Mouse (Mus musculus): ENCODE measurements around the gene Rapgef1. TPM values are rescaled to one million over a fixed set of nuclear protein-coding genes. Genes with fewer than 3 reads are reported as not detected.

Rapgef1 gene
- 15.9 and 17.1 TPM in 2 replicates for polyA plus RNA-seq (2015; fragmentation: Nextera tagmentation; extraction: Ambion mirVana)

GRCm38 (mm10) chr2:29619484-29620300, at the start of gene Rapgef1:
Rapgef1 (plus strand) TSS chr2:29619720.
- H3K36me3 ChIP-seq = no peaks in the 10 kb centered on the region; the same call in 1 of the 2 replicates
- H3K4me1 ChIP-seq = peaks cover 44% of the 10 kb centered on the region
- peak within 1 kb of the TSS; percentile 87 for H3K9ac ChIP-seq
- H3K9me3 ChIP-seq = no peaks in the 10 kb centered on the region
- H3K27ac ChIP-seq = peak within 1 kb of the TSS; percentile 90
- H3K27me3 ChIP-seq = no peaks in the 10 kb centered on the region
- peak; percentile 69 for ATAC-seq (ENCODE audit: insufficient number of reproducible peaks, low FRiP score, low TSS enrichment, low read depth)
- peak within 1 kb of the TSS; percentile 54 for H3K4me2 ChIP-seq
- WGBS = under 1% methylated on average over 93 of the region's 101 CpGs
- peak within 1 kb of the TSS; percentile 67 for H3K4me3 ChIP-seq

GRCm38 (mm10) chr2:29571921-29572700, 47.4 kb upstream of the Rapgef1 start:
- H3K36me3 ChIP-seq = no peaks in the 10 kb centered on the region
- H3K9me3 ChIP-seq = no peaks in the 10 kb centered on the region
- H3K4me2 ChIP-seq = no peak overlapping the region
- no peak overlapping the region for H3K9ac ChIP-seq
- 64% methylated on average over 9 of the region's 9 CpGs for WGBS
- ATAC-seq (ENCODE audit: insufficient number of reproducible peaks, low FRiP score, low TSS enrichment, low read depth) = no peak
- no peak overlapping the region for H3K4me3 ChIP-seq
- peaks cover 12% of the 10 kb centered on the region; the same call in 1 of the 2 replicates for H3K27me3 ChIP-seq
- H3K4me1 ChIP-seq = no peaks in the 10 kb centered on the region
- no peak overlapping the region for H3K27ac ChIP-seq

DNA sequence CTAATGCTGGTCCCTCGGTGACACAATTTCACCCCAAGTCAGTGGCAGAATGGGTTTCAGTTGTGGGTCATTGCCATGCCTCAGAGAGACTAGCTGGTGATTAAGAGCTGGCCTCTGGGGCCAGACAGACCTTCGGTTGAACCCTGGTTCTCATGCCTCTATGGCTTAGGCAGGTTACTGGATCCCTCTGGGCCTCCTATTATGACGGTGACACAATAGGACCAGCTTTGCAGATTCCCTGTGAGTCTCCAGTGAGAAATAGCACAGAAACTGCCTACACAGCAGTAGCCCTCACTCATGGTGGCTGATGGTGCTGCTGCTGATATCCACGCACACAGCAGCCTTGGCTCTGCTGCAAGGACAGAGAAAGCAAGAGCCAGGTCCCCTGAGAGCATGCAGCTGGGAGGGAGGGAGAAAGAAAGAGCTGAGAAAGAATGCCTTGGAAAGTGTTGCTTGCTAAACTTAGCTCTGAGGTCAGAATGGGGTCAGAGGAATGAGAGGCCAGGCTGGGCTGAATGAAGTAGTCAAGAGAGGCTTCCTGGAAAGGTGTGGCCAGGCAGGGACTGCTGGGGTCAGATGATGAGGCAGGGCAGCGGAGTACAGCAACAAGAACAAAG, 46.6 kb upstream of the Rapgef1 start:
- Histone ChIP-seq H3K9ac (no peak overlapping the region), H3K9me3 (no peaks in the 10 kb centered on the region), H3K27me3 (peaks cover 12% of the 10 kb centered on the region; the same call in 1 of the 2 replicates), H3K36me3 (no peaks in the 10 kb centered on the region), H3K27ac (no peak overlapping the region), H3K4me3 (no peak overlapping the region), H3K4me2 (no peak overlapping the region), H3K4me1 (no peaks in the 10 kb centered on the region)
- no peak for ATAC-seq (ENCODE audit: insufficient number of reproducible peaks, low FRiP score, low TSS enrichment, low read depth)
- WGBS = 59% methylated on average over 5 of the region's 5 CpGs

DNA sequence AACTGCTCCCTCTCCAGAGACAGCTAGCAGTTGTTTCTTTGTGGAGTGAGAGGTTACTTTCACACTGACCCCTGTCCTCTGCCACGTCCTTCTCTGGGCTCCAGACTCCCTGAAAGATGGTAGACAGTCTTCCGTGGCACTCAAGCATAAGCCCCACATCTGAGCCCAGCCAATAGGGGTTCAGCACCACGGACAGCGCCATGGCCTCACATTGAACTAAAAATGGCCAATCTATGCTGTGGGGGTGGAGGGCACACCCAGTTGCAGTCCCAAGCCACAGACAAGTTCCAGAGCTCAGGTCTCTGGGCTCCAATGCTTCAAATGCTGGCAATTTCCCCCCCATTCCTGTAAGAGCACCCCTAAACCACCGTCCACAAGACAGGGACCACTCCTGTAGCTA, 45.9 kb upstream of the Rapgef1 start:
- no peak for ATAC-seq (ENCODE audit: insufficient number of reproducible peaks, low FRiP score, low TSS enrichment, low read depth)
- Histone ChIP-seq H3K9me3 (no peaks in the 10 kb centered on the region), H3K4me1 (no peaks in the 10 kb centered on the region), H3K36me3 (no peaks in the 10 kb centered on the region), H3K27ac (no peak overlapping the region), H3K4me2 (no peak overlapping the region), H3K4me3 (no peak overlapping the region), H3K27me3 (peaks cover 12% of the 10 kb centered on the region; the same call in 1 of the 2 replicates), H3K9ac (no peak overlapping the region)
- WGBS = 7% methylated on average over 5 of the region's 5 CpGs

GRCm38 (mm10) chr2:29574187-29574586, 45.3 kb upstream of the Rapgef1 start:
- peaks cover 12% of the 10 kb centered on the region; the same call in 1 of the 2 replicates for H3K27me3 ChIP-seq
- H3K9me3 ChIP-seq = no peaks in the 10 kb centered on the region
- no peak overlapping the region for H3K4me2 ChIP-seq
- WGBS = 20% methylated on average over 11 of the region's 11 CpGs
- H3K36me3 ChIP-seq = no peaks in the 10 kb centered on the region
- no peak overlapping the region for H3K9ac ChIP-seq
- ATAC-seq (ENCODE audit: insufficient number of reproducible peaks, low FRiP score, low TSS enrichment, low read depth) = no peak
- no peak overlapping the region for H3K4me3 ChIP-seq
- no peaks in the 10 kb centered on the region for H3K4me1 ChIP-seq
- no peak overlapping the region for H3K27ac ChIP-seq

DNA sequence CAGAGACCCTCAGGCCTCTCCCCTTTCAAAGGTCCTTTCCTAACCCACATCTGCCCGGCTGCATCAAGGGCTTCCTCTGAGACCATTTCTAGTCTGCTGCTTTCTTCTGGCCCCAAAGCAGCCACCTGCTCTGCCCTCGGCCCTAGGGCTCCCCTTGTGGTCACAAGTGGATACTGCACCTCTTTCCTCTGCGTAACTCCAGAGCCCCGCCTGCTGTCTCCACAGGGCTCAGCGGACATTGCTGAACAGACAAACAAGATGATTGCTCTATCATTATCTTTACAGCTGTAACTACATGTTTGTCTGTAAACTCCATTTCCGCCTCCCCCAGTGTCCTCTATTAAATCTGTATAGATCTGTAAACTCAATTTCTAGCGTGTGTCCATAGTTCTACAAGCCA, 37.1 kb upstream of the Rapgef1 start:
- Histone ChIP-seq H3K36me3 (no peaks in the 10 kb centered on the region), H3K4me2 (no peak overlapping the region), H3K4me1 (no peaks in the 10 kb centered on the region), H3K9me3 (no peaks in the 10 kb centered on the region), H3K9ac (no peak overlapping the region), H3K4me3 (no peak overlapping the region), H3K27me3 (no peaks in the 10 kb centered on the region), H3K27ac (no peak overlapping the region)
- ATAC-seq (ENCODE audit: insufficient number of reproducible peaks, low FRiP score, low TSS enrichment, low read depth) = no peak
- 1% methylated on average over 7 of the region's 7 CpGs for WGBS

DNA sequence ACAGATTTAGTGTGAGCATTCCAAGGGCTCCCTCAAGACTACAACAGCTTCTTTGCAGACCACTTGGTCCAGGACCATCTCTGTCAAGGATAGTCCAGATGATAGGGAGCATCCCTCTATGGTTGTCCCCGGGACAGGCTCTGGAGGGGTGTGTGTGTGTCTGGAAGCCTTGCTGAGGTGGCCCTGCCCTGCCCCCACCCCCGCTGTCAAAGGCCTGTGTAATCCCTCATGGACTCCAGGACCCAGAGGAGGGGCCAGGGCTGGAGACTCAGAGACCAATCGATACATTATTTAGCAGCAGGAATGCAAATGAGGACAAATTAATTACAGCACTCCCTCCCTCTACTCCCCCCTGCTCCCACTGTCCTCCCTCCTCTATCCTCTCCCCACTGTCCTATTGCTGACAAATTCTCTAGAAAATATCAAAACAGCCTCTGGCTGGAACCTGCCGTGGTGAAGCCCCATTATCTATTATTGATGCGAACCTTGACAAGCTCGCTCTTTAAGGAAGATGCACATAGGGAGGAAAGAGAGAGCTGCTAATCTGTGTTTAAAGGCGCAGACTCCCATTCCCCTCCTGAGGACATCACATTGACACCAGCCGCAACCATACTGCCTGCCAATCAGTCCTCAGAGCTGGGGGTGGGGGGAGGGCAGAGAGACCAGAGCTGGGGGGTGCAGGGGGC, 33.4 kb upstream of the Rapgef1 start:
- H3K9ac ChIP-seq = no peak overlapping the region
- 36% methylated on average over 8 of the region's 8 CpGs for WGBS

GRCm38 (mm10) chr2:29588006-29588405, 31.5 kb upstream of the Rapgef1 start:
- H3K4me2 ChIP-seq = no peak overlapping the region
- no peaks in the 10 kb centered on the region for H3K36me3 ChIP-seq
- no peak overlapping the region for H3K4me3 ChIP-seq
- H3K4me1 ChIP-seq = no peaks in the 10 kb centered on the region
- no peak for ATAC-seq (ENCODE audit: insufficient number of reproducible peaks, low FRiP score, low TSS enrichment, low read depth)
- no peaks in the 10 kb centered on the region for H3K9me3 ChIP-seq
- 71% methylated on average over 4 of the region's 4 CpGs for WGBS
- H3K9ac ChIP-seq = no peak overlapping the region
- no peaks in the 10 kb centered on the region for H3K27me3 ChIP-seq
- no peak overlapping the region for H3K27ac ChIP-seq

More for the DNA sequence above, 33.4 kb upstream of the Rapgef1 start:
- H3K27ac ChIP-seq = no peak overlapping the region
- H3K36me3 ChIP-seq = no peaks in the 10 kb centered on the region
- no peaks in the 10 kb centered on the region for H3K4me1 ChIP-seq
- H3K4me2 ChIP-seq = no peak overlapping the region
- no peak for ATAC-seq (ENCODE audit: insufficient number of reproducible peaks, low FRiP score, low TSS enrichment, low read depth)
- H3K27me3 ChIP-seq = no peaks in the 10 kb centered on the region
- no peak overlapping the region for H3K4me3 ChIP-seq
- H3K9me3 ChIP-seq = no peaks in the 10 kb centered on the region

GRCm38 (mm10) chr2:29589266-29589665, 30.3 kb upstream of the Rapgef1 start:
- Histone ChIP-seq H3K36me3 (no peaks in the 10 kb centered on the region), H3K4me1 (no peaks in the 10 kb centered on the region), H3K4me3 (no peak overlapping the region), H3K9me3 (no peaks in the 10 kb centered on the region), H3K4me2 (no peak overlapping the region), H3K27ac (no peak overlapping the region), H3K27me3 (no peaks in the 10 kb centered on the region), H3K9ac (no peak overlapping the region)
- 26% methylated on average over 10 of the region's 10 CpGs for WGBS
- no peak for ATAC-seq (ENCODE audit: insufficient number of reproducible peaks, low FRiP score, low TSS enrichment, low read depth)

DNA sequence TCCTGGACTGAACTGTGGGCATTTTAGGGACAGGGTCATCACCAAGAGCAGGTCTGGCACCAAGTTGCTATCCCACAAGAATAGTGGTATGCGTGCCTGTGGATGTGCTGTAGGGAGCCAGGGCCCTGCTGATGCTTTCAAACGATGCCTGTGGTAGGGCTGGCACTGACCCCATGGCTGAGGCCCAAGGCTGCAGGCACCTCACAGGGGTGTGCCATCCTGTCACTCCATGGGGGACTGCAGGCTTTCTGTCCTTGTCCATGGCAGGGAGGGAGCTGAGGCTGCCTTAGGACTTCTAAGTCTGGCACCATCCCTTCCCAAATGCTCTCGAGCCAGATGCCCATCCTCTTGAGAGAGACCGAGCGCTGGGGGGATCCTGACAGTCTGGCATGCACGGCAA, 27.9 kb upstream of the Rapgef1 start:
- Histone ChIP-seq H3K9me3 (no peaks in the 10 kb centered on the region), H3K27ac (no peak overlapping the region), H3K4me2 (no peak overlapping the region), H3K27me3 (no peaks in the 10 kb centered on the region), H3K4me3 (no peak overlapping the region), H3K4me1 (no peaks in the 10 kb centered on the region), H3K9ac (no peak overlapping the region), H3K36me3 (no peaks in the 10 kb centered on the region)
- WGBS = 81% methylated on average over 6 of the region's 6 CpGs
- ATAC-seq (ENCODE audit: insufficient number of reproducible peaks, low FRiP score, low TSS enrichment, low read depth) = no peak

- Histone ChIP-seq H3K27me3 (no peaks in the 10 kb centered on the region), H3K4me3 (no peak overlapping the region), H3K9ac (no peak overlapping the region), H3K27ac (no peak overlapping the region), H3K4me1 (no peaks in the 10 kb centered on the region), H3K9me3 (no peaks in the 10 kb centered on the region), H3K36me3 (no peaks in the 10 kb centered on the region), H3K4me2 (no peak overlapping the region)
- no peak for ATAC-seq (ENCODE audit: insufficient number of reproducible peaks, low FRiP score, low TSS enrichment, low read depth)
- WGBS = 37% methylated on average over 8 of the region's 8 CpGs
Observed at GRCm38 (mm10) chr2:29592537-29592936, 27.0 kb upstream of the Rapgef1 start.
